Mouse (Mus musculus): Measurements from ENCODE around the gene Trp53bp2. TPM values are rescaled to one million over a fixed set of nuclear protein-coding genes. Genes with fewer than 3 reads are reported as not detected.

Gene Trp53bp2
- polyA plus RNA-seq, 1 experiment from 2014 or later: 4.4 TPM

DNA sequence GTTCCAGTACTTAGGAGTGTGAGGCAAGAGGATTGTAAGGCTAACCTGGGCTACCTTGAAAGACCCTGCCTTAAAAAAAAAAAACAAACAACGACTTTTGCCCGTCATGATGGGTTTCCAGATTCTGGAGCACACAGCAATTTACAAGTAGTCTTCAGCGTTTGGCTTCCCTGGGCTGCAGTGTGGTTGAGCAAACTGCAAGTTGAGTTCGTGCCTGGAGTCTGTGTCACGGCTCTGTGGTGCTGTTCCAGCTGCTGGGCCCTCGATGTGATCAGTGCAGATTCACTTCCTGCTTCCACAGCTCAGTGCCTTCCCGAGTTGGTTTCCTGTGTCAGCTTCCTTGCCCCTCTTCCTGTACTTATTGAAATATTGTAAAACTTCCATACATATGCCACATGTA is 52.3 kb downstream of the Trp53bp2 start:
- H3K9ac ChIP-seq (ENCODE audit: low read depth, low read length): no peak overlapping the region
- no peak; the same call in 1 of the 2 replicates for ATAC-seq (ENCODE audit: low read depth)
- peaks cover 4% of the 10 kb centered on the region for H3K4me1 ChIP-seq (ENCODE audit: control insufficient read depth, low read depth, low read length)
- H3K4me2 ChIP-seq (ENCODE audit: low read depth, low read length): no peak overlapping the region
- WGBS (ENCODE audit: insufficient replicate concordance): 19% methylated on average over 7 of the region's 7 CpGs
- H3K27me3 ChIP-seq (ENCODE audit: control insufficient read depth, insufficient read depth, low read depth, low read length): no peaks in the 10 kb centered on the region
- H3K27ac ChIP-seq (ENCODE audit: low read length): peak overlapping the region; percentile 75
- H3K36me3 ChIP-seq (ENCODE audit: control insufficient read depth, insufficient read depth): peaks cover 2% of the 10 kb centered on the region; the same call in 1 of the 2 replicates
- no peaks in the 10 kb centered on the region for H3K9me3 ChIP-seq (replicated peaks; ENCODE audit: control insufficient read depth, low read length)
- H3K4me3 ChIP-seq (ENCODE audit: low read depth, low read length): no peak overlapping the region

DNA sequence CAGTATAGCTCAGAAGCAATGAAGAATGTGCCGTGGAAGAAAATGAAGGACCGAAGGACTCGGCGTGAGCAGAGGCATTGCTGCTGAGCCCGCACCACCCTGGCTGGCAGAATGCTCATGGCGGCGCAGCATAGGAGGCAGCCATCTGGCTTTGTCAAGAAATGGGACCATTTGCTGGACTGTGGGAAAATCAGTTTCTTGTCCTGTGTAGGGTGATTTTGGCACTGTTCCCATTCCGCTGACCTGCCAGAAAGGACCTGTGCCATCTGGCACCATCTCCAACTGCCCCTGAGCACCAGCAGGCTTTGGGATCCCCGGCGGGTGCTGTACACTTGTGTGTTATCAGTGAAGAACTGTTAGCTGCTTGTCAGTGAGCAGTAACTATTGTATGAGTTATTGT is 52.8 kb downstream of the Trp53bp2 start:
- ATAC-seq (ENCODE audit: low read depth): no peak
- Histone ChIP-seq H3K9me3 (replicated peaks; ENCODE audit: control insufficient read depth, low read length) (no peaks in the 10 kb centered on the region), H3K27me3 (ENCODE audit: control insufficient read depth, insufficient read depth, low read depth, low read length) (no peaks in the 10 kb centered on the region), H3K4me2 (ENCODE audit: low read depth, low read length) (no peak overlapping the region), H3K4me3 (ENCODE audit: low read depth, low read length) (no peak overlapping the region), H3K9ac (ENCODE audit: low read depth, low read length) (no peak overlapping the region), H3K4me1 (ENCODE audit: control insufficient read depth, low read depth, low read length) (peaks cover 4% of the 10 kb centered on the region), H3K27ac (ENCODE audit: low read length) (peak overlapping the region; percentile 67), H3K36me3 (ENCODE audit: control insufficient read depth, insufficient read depth) (peaks cover 2% of the 10 kb centered on the region; the same call in 1 of the 2 replicates)
- WGBS (ENCODE audit: insufficient replicate concordance): 85% methylated on average over 10 of the region's 10 CpGs

DNA sequence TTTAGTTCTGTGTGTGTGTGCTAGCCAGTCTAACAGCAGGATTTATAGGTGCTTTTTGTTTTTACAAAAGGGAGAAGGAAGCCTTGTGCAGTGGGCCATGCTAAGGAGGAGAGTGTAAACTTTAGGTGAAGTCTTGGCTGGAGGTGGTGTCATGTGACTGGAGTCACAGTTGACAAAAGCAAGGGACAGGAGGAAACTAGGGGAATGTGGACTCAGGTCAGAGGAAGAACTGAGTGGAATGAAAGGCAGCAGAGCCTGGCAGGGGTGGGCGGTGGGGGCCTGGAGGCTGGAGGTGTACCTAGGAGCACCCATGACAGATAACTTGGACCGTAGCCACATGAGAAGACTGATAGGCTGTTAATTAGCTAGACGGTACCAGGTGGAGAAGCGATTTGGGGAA is 56.3 kb downstream of the Trp53bp2 start:
- no peaks in the 10 kb centered on the region for H3K9me3 ChIP-seq (replicated peaks; ENCODE audit: control insufficient read depth, low read length)
- H3K27ac ChIP-seq (ENCODE audit: low read length): no peak overlapping the region
- no peaks in the 10 kb centered on the region for H3K27me3 ChIP-seq (ENCODE audit: control insufficient read depth, insufficient read depth, low read depth, low read length)
- H3K4me3 ChIP-seq (ENCODE audit: low read depth, low read length): no peak overlapping the region
- ATAC-seq (ENCODE audit: low read depth): no peak
- H3K36me3 ChIP-seq (ENCODE audit: control insufficient read depth, insufficient read depth): peaks cover 2% of the 10 kb centered on the region; the same call in 1 of the 2 replicates
- H3K4me1 ChIP-seq (ENCODE audit: control insufficient read depth, low read depth, low read length): peaks cover 4% of the 10 kb centered on the region
- no peak overlapping the region for H3K9ac ChIP-seq (ENCODE audit: low read depth, low read length)
- WGBS (ENCODE audit: insufficient replicate concordance): 62% methylated on average over 4 of the region's 4 CpGs
- H3K4me2 ChIP-seq (ENCODE audit: low read depth, low read length): no peak overlapping the region

DNA sequence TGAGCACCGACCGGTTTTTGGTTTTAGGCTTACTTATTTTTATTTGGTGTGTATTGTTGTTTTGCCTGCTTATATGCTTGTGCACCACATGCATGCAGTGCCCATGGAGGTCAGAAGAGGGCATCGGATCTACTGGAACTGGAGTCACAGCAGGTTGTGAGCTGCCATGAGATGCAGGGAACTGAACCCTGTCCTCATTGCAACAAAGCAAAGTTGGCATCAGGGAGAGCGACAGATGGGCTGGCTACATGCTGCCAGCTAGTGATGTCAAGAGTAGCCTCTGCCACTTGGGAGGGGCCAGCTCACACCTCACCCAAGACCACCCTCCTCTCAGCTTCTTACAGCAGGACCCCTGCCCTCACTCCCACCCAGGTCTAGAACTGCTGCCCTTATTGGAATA is 57.0 kb downstream of the Trp53bp2 start:
- no peaks in the 10 kb centered on the region for H3K9me3 ChIP-seq (replicated peaks; ENCODE audit: control insufficient read depth, low read length)
- no peak overlapping the region for H3K4me3 ChIP-seq (ENCODE audit: low read depth, low read length)
- H3K4me1 ChIP-seq (ENCODE audit: control insufficient read depth, low read depth, low read length): peaks cover 4% of the 10 kb centered on the region
- no peak overlapping the region for H3K27ac ChIP-seq (ENCODE audit: low read length)
- peaks cover 2% of the 10 kb centered on the region; the same call in 1 of the 2 replicates for H3K36me3 ChIP-seq (ENCODE audit: control insufficient read depth, insufficient read depth)
- ATAC-seq (ENCODE audit: low read depth): no peak
- no peak overlapping the region for H3K9ac ChIP-seq (ENCODE audit: low read depth, low read length)
- H3K4me2 ChIP-seq (ENCODE audit: low read depth, low read length): no peak overlapping the region
- no peaks in the 10 kb centered on the region for H3K27me3 ChIP-seq (ENCODE audit: control insufficient read depth, insufficient read depth, low read depth, low read length)
- 65% methylated on average over 4 of the region's 4 CpGs for WGBS (ENCODE audit: insufficient replicate concordance)

DNA sequence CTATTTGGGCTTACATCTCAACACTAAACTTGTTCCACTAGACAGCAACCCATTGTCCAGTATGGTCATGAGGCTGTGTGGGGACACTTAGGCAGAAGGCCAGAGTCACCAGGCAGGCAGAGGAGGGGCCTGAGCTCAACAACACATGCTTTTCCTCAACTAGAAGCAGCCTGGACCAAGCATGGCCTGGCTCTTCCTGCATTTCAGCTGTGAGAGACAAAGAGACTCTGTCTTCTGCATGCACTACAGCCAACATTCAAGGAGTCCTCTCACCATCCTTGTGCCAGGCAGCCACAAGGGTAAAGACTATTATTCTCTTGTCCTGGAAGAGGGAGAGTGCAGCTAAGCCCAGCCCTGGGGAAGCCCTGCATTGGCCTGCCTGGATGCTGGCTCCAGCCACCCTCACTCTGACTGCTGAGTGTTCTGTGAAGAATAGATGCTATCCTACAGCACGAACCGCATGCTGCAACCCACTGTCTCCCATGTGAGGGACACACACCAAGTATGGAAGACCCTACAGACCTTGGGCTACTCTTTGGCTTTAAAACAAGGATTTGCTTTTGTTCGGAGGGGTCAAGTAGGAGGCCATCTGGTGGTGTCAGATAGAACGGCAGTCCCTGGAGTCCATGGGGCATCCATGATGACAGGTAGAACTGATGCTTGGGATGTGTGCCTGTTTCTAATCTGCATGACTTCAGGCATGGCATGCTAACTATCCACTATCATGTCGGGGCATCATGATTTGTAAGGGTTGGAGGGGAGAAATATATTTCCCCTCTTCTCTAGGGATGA is 66.2 kb downstream of the Trp53bp2 start:
- Histone ChIP-seq H3K9me3 (replicated peaks; ENCODE audit: control insufficient read depth, low read length) (no peaks in the 10 kb centered on the region), H3K36me3 (ENCODE audit: control insufficient read depth, insufficient read depth) (no peaks in the 10 kb centered on the region), H3K9ac (ENCODE audit: low read depth, low read length) (no peak overlapping the region), H3K4me2 (ENCODE audit: low read depth, low read length) (no peak overlapping the region), H3K4me3 (ENCODE audit: low read depth, low read length) (no peak overlapping the region), H3K27me3 (ENCODE audit: control insufficient read depth, insufficient read depth, low read depth, low read length) (no peaks in the 10 kb centered on the region), H3K27ac (ENCODE audit: low read length) (no peak overlapping the region), H3K4me1 (ENCODE audit: control insufficient read depth, low read depth, low read length) (no peaks in the 10 kb centered on the region; the same call in 1 of the 2 replicates)
- ATAC-seq (ENCODE audit: low read depth): no peak
- 67% methylated on average over 5 of the region's 5 CpGs for WGBS (ENCODE audit: insufficient replicate concordance)

DNA sequence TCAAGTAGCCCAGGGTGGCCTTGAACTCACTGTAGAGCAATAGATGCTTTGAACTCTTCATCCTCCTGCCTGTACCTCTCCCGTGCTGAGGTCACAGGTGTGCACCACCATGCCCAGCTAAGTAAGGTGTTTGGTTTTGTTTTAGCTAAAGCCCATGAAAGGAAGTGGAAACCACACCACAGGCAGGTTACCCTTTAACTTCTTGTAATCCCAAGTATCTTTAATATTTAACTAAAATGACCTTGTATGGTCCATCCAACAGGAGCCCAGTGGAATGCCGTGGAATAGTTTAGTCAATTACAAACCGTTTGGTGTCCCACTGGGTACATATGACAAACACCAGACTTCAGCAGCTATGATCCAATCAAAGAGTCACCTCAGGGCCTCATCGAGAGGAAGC is 70.0 kb downstream of the Trp53bp2 start:
- no peak overlapping the region for H3K4me2 ChIP-seq (ENCODE audit: low read depth, low read length)
- WGBS (ENCODE audit: insufficient replicate concordance): 57% methylated on average over 4 of the region's 4 CpGs
- peak; percentile 80 for ATAC-seq (ENCODE audit: low read depth)
- H3K27me3 ChIP-seq (ENCODE audit: control insufficient read depth, insufficient read depth, low read depth, low read length): no peaks in the 10 kb centered on the region
- H3K4me1 ChIP-seq (ENCODE audit: control insufficient read depth, low read depth, low read length): no peaks in the 10 kb centered on the region; the same call in 1 of the 2 replicates
- H3K36me3 ChIP-seq (ENCODE audit: control insufficient read depth, insufficient read depth): no peaks in the 10 kb centered on the region; the same call in 1 of the 2 replicates
- H3K27ac ChIP-seq (ENCODE audit: low read length): peak overlapping the region; percentile 75
- no peak overlapping the region for H3K9ac ChIP-seq (ENCODE audit: low read depth, low read length)
- H3K4me3 ChIP-seq (ENCODE audit: low read depth, low read length): no peak overlapping the region
- no peaks in the 10 kb centered on the region for H3K9me3 ChIP-seq (replicated peaks; ENCODE audit: control insufficient read depth, low read length)

DNA sequence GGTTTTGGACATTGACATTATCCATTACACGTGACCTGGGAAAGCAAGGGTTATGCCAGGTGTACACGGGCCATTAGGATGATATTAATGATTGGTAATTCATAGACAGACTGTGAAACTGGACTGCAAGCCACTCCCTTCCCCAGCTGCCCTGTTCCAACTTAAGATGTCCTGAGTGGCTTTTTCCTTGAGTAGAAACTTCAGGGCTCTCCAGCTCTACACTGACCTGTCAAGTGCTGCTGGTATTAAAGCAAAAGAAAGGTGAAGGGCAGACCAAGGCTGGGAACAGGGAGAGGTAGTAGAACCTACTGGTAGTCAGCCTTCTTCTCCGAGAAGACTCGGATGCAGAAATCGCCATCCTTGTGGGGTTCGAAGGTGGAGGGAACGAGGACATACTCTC is 72.2 kb downstream of the Trp53bp2 start:
- no peaks in the 10 kb centered on the region; the same call in 1 of the 2 replicates for H3K4me1 ChIP-seq (ENCODE audit: control insufficient read depth, low read depth, low read length)
- 72% methylated on average over 7 of the region's 7 CpGs for WGBS (ENCODE audit: insufficient replicate concordance)
- no peak overlapping the region for H3K9ac ChIP-seq (ENCODE audit: low read depth, low read length)
- H3K4me3 ChIP-seq (ENCODE audit: low read depth, low read length): no peak overlapping the region
- H3K4me2 ChIP-seq (ENCODE audit: low read depth, low read length): no peak overlapping the region
- H3K36me3 ChIP-seq (ENCODE audit: control insufficient read depth, insufficient read depth): no peaks in the 10 kb centered on the region; the same call in 1 of the 2 replicates
- ATAC-seq (ENCODE audit: low read depth): no peak
- no peak overlapping the region for H3K27ac ChIP-seq (ENCODE audit: low read length)
- H3K9me3 ChIP-seq (replicated peaks; ENCODE audit: control insufficient read depth, low read length): no peaks in the 10 kb centered on the region
- H3K27me3 ChIP-seq (ENCODE audit: control insufficient read depth, insufficient read depth, low read depth, low read length): no peaks in the 10 kb centered on the region

DNA sequence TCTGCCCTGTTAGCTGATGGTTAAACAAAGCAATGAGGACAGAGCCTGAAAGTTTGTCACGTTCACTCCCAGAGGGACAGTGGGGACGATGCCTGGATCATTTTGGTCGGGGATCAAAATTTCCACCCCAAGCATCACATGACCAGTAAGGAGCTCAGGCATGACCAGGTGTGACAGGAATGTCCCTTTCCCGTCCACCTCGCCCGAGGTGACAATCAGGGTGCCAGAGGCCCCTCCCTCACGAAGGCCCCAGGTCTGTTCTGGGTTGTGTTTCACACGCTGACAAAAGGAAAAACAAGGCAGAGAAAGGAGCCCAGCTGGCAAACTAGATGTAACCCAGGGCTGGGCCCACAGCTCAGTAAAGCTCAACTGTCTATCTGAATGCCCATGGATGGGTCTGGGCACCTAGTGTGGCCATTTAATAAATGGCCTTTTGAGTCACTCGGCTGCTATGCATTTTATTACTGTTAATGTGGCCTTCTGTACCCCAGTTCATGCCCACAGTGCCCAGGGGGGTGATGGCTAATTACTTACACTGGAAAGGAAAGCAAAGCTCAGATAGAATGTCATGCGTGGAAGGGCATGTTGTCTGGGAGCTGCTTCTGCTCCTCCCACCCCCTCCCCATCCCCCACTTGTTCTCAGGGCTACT is 72.8 kb downstream of the Trp53bp2 start:
- no peak overlapping the region for H3K4me3 ChIP-seq (ENCODE audit: low read depth, low read length)
- no peak overlapping the region for H3K27ac ChIP-seq (ENCODE audit: low read length)
- no peaks in the 10 kb centered on the region for H3K9me3 ChIP-seq (replicated peaks; ENCODE audit: control insufficient read depth, low read length)
- no peaks in the 10 kb centered on the region for H3K27me3 ChIP-seq (ENCODE audit: control insufficient read depth, insufficient read depth, low read depth, low read length)
- ATAC-seq (ENCODE audit: low read depth): no peak
- H3K4me2 ChIP-seq (ENCODE audit: low read depth, low read length): no peak overlapping the region
- no peaks in the 10 kb centered on the region; the same call in 1 of the 2 replicates for H3K4me1 ChIP-seq (ENCODE audit: control insufficient read depth, low read depth, low read length)
- WGBS (ENCODE audit: insufficient replicate concordance): 65% methylated on average over 10 of the region's 10 CpGs
- no peaks in the 10 kb centered on the region; the same call in 1 of the 2 replicates for H3K36me3 ChIP-seq (ENCODE audit: control insufficient read depth, insufficient read depth)
- no peak overlapping the region for H3K9ac ChIP-seq (ENCODE audit: low read depth, low read length)
